Mouse (Mus musculus) heart, embryonic 11.5 days (tissue): ENCODE data around the gene Gm47283. TPM values are rescaled to one million over a fixed set of nuclear protein-coding genes. Genes with fewer than 3 reads are reported as not detected.
"Not testable (repeated sequence)": the region's sequence is repeated elsewhere in the genome, so short reads cannot be mapped to it uniquely, and the experiment has no call there.

Source experiments
- ATAC-seq: fragments of 200-750 bp; cut with Nextera tagmentation; replicated peaks from 2 replicates; pipeline ENCODE4 v1.8.0; 2017; ENCODE audit warnings: moderate library complexity; ENCODE audit not compliant: insufficient number of reproducible peaks, low FRiP score, low TSS enrichment
- H3K27ac ChIP-seq: fragments of 300-500 bp; sonication (generic); 2 replicates; pipeline ENCODE4 v1.5.1; 2014; ENCODE audit warnings: mild to moderate bottlenecking, low read depth, low read length
- H3K27me3 ChIP-seq: fragments of 300-500 bp; sonication (generic); 2 replicates; pipeline ENCODE4 v1.6.1; 2014; ENCODE audit warnings: mild to moderate bottlenecking, low read length, mixed read lengths; ENCODE audit not compliant: control insufficient read depth, insufficient read depth
- H3K36me3 ChIP-seq: fragments of 300-500 bp; sonication (generic); 2 replicates; pipeline ENCODE4 v1.6.1; 2014; ENCODE audit warnings: mild to moderate bottlenecking, low read length, moderate library complexity, mixed read lengths; ENCODE audit not compliant: control insufficient read depth, insufficient read depth
- H3K4me1 ChIP-seq: fragments of 300-500 bp; sonication (generic); 2 replicates; pipeline ENCODE4 v1.6.1; 2014; ENCODE audit warnings: low read length; ENCODE audit not compliant: control insufficient read depth, insufficient read depth
- H3K4me2 ChIP-seq: fragments of 300-500 bp; sonication (generic); 2 replicates; pipeline ENCODE4 v1.6.1; 2014; ENCODE audit warnings: mild to moderate bottlenecking, moderate library complexity
- H3K4me3 ChIP-seq: fragments of 300-500 bp; sonication (generic); 2 replicates; pipeline ENCODE4 v1.5.1; 2014; ENCODE audit warnings: low read depth, low read length
- H3K9ac ChIP-seq: fragments of 300-500 bp; sonication (generic); 2 replicates; pipeline ENCODE4 v1.6.1; 2014; ENCODE audit warnings: mild to moderate bottlenecking, low read depth, low read length, moderate library complexity
- H3K9me3 ChIP-seq: fragments of 300-500 bp; sonication (generic); replicated peaks from 2 replicates; pipeline ENCODE4 v1.6.1; 2016; ENCODE audit warnings: low read length; ENCODE audit not compliant: control insufficient read depth
- WGBS: fragments of 180-500 bp; shearing (Covaris S2); extraction: QIAGEN DNeasy Blood & Tissue Kit; methylation state at CpG from one replicate; pipeline ENCODE4 v1.1.7; 2014; ENCODE audit not compliant: insufficient replicate concordance; 5-methylcytosine and 5-hydroxymethylcytosine counted together
- polyA plus RNA-seq: library from polyadenylated mRNA; unstranded; fragments of >200 nt; fragmentation: Nextera tagmentation; extraction: Ambion mirVana; gene quantifications from 2 replicates; pipeline ENCODE4 v1.2.1, GENCODE M21; 2014

Gm47283 gene
- not detected in 2 replicates for polyA plus RNA-seq

DNA sequence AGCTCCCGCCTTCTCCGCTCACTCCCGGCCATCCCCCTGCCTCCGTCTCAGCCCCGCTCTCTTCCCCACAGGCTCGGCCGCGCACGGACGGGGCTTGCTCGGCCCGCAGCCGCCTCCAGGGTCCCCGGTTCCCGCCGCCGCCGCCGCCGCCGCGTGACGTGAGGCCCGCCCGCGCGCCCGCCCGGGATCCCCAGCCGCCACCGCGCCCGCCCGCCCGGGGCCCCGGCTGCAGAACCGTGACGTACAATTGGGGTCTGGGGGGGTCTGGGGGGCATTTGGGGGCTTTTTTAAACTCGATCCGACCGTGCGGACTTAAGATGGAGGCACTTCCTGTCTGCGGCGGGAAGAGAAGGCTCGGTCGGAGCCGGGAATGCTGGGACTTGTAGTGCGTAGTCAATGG, at the start of gene Gm47283:
Gene Gm47283, plus strand, starts transcription at position 301 of the 400 bp plus-strand sequence.
- ATAC-seq, H3K4me3 ChIP-seq, H3K9me3 ChIP-seq, H3K27me3 ChIP-seq, H3K4me1 ChIP-seq, H3K36me3 ChIP-seq, H3K27ac ChIP-seq, H3K4me2 ChIP-seq, H3K9ac ChIP-seq: not testable (repeated sequence)
- no CpG with 5 or more reads among the region's 48 CpGs for WGBS

DNA sequence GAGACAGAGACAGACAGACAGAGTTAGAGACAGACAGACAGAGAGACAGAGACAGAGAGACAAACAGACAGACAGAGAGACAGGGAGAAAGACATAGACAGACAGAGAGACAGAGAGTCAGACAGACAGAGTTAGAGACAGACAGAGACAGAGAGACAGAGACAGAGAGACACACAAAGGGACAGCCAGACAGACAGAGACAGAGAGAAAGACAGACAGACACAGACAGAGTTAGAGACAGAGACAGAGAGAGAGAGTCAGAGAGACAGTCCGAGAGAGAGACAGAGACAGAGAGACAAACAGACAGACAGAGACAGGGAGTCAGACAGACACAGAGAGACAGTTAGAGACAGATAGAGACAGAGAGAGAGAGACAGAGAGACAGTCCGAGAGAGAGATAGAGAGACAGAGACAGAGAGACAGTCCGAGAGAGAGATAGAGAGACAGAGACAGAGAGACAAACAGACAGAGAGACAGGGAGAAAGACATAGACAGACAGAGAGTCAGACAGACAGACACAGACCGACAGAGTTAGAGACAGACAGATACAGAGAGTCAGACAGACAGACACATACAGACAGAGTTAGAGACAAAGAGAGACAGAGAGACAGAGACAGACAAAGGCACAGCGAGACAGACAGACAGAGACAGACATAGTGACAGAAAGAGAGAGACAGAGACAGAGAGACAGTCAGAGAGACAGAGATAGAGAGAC, 49.2 kb upstream of the Gm47283 start:
- ATAC-seq: not testable (repeated sequence)
- 63% methylated on average over 5 of the region's 5 CpGs for WGBS

DNA sequence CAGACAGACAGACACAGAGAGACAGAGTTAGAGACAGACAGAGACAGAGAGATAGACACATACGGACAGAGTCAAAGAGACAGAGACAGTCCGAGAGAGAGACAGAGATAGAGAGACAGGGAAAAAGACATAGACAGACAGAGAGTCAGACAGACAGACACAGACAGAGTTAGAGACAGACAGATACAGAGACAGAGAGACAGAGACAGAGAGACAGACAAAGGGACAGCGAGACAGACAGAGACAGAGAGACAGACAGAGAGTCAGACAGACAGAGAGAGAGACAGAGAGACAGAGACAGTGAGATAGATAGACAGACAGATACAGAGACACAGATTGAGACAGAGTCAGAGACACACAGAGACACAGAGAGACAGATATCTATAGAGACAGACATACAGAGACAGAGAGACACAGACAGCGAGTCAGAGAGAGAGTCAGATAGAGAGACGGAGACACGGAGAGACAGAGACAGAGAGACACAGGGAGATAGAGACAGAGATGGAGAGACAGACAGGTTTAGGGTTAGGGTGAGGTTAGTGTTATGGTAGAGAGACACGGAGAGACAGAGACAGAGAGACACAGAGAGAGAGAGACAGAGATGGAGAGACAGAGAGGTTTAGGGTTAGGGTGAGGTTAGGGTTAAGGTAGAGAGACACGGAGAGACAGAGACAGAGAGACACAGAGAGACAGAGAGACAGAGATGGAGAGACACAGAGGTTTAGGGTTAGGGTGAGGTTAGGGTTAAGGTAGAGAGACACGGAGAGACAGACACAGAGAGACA, 48.1 kb upstream of the Gm47283 start:
- not testable (repeated sequence) for ATAC-seq, H3K9ac ChIP-seq, H3K27me3 ChIP-seq, H3K4me2 ChIP-seq, H3K4me3 ChIP-seq, H3K4me1 ChIP-seq, H3K27ac ChIP-seq
- whole genome bisulfite sequencing: 70% methylated on average over 6 of the region's 9 CpGs
- peaks cover 36% of the 10 kb centered on the region for H3K9me3 ChIP-seq
- peaks cover 24% of the 10 kb centered on the region for H3K36me3 ChIP-seq

More for the DNA sequence above, 49.2 kb upstream of the Gm47283 start:
- H3K4me2 ChIP-seq, H3K9ac ChIP-seq, H3K4me1 ChIP-seq, H3K27me3 ChIP-seq, H3K4me3 ChIP-seq, H3K27ac ChIP-seq: not testable (repeated sequence)
- H3K36me3 ChIP-seq: peaks cover 19% of the 10 kb centered on the region
- H3K9me3 ChIP-seq: peaks cover 31% of the 10 kb centered on the region

DNA sequence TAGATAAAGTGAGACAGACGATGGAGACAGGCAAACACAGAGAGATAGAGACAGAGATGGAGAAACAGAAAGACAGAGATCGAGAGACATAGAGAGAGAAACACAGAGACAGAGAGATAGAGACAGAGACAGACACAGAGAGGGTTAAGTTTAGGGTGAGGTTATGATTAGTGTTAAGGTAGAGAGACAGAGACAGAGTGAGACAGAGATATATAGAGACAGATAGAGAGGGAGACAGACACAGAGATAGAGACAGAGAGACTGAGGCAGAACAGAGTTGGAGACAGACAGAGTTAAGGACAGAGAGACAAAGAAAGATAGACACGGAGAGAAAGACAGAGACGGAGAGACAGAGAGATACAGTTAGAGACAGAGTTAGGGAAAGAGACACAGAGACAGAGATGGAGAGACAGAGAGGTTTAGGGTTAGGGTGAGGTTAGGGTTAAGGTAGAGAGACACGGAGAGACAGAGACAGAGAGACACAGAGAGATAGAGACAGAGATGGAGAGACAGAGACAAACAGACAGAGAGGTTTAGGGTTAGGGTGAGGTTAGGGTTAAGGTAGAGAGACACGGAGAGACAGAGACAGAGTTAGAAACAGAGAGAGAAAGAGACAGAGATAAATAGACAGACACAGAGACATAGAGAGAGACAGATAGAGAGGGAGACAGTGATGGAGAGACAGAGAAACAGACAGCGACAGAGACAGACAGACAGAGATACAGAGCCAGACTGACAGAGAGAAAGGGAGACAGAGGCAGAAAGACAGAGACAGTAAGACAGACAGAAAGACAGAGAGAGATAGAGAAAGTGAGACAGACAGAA, 46.7 kb upstream of the Gm47283 start:
- H3K4me1 ChIP-seq: no peaks in the 10 kb centered on the region
- H3K4me2 ChIP-seq: no peak overlapping the region
- WGBS: 50% methylated on average over 4 of the region's 7 CpGs
- H3K9me3 ChIP-seq: peaks cover 46% of the 10 kb centered on the region
- peaks cover 37% of the 10 kb centered on the region for H3K36me3 ChIP-seq
- no peaks in the 10 kb centered on the region for H3K27me3 ChIP-seq
- no peak overlapping the region for H3K4me3 ChIP-seq
- ATAC-seq: no peak
- no peak overlapping the region for H3K27ac ChIP-seq
- H3K9ac ChIP-seq: no peak overlapping the region

DNA sequence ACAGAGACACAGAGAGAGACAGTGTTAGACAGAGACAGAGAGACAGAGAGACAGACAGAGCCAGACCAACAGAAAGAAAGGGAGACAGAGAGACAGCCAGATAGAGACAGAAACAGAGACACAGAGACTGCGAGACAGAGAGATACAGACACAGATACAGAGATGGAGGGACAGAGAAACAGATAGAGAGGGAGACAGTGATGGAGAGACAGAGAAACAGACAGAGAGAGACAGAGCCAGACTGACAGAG, 46.2 kb upstream of the Gm47283 start:
- ATAC-seq: no peak
- H3K36me3 ChIP-seq: peaks cover 37% of the 10 kb centered on the region
- WGBS: 95% methylated on average over 1 of the region's 1 CpGs
- no peak overlapping the region for H3K27ac ChIP-seq
- H3K27me3 ChIP-seq: no peaks in the 10 kb centered on the region
- no peak overlapping the region for H3K4me3 ChIP-seq
- no peaks in the 10 kb centered on the region for H3K4me1 ChIP-seq
- no peak overlapping the region for H3K9ac ChIP-seq
- peaks cover 46% of the 10 kb centered on the region for H3K9me3 ChIP-seq
- H3K4me2 ChIP-seq: no peak overlapping the region

DNA sequence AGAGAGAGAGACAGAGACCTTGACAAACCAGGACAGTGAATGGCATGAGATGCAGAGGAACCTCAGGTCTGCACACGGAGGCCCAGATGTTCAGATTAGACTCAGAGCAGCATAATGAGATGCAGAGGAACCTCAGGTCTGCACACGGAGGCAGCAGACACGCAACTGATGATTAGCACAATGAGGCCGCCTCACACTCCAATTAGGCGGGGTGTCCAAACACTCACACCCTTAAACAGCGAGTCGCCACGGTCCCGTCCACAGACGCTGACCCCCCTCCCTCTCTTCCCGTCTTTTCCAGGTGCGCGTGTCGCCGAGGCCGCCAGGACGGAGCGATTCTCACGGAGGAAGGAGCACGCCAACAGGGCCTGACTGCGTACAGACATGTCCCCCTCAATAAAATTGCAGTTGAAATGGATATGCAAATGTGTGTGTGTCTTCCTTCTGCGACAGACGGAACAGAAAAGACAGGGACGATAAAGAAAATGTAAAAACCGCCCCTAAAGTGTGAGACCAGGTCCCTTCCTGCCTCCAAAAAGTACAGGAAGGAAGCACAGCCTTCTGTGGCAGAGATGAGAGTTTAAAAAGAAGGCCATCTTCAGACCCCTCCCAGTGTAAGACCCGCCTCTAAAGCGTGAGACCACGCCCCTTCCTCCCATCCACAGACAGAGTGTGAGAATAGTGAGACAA, 45.6 kb upstream of the Gm47283 start:
- 71% methylated on average over 28 of the region's 28 CpGs for WGBS
- Histone ChIP-seq H3K9me3 (peaks cover 46% of the 10 kb centered on the region), H3K36me3 (peaks cover 37% of the 10 kb centered on the region)
- H3K4me2 ChIP-seq, H3K4me1 ChIP-seq, H3K9ac ChIP-seq, H3K27me3 ChIP-seq, H3K27ac ChIP-seq, H3K4me3 ChIP-seq: not testable (repeated sequence)
- ATAC-seq: peak; percentile 37

DNA sequence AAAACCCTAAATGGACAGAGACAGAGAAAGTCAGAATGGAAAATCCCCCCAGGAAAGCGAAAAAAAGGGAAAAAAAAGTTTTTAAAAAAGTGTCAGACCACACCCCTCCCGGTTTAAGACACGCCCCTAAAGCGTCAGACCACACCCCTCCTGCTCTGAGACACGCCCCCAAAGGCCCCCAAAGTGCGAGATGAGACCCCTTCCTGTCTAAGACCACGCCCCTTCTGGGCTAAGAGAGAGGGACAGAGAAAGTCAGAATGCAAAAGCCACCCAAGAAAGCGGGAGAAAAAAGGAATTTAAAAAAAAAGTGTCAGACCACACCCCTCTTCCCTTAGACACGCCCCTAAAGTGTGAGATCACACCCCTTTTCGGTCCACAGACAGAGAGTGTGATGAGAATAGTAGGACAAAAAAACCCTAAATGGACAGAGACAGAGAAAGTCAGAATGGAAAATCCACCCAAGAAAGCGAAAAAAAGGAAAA, 45.0 kb upstream of the Gm47283 start:
- H3K9ac ChIP-seq, H3K27me3 ChIP-seq, H3K4me3 ChIP-seq, H3K27ac ChIP-seq, H3K4me1 ChIP-seq, H3K4me2 ChIP-seq: not testable (repeated sequence)
- ATAC-seq: peak; percentile 6; the same call in 1 of the 2 replicates
- WGBS: 51% methylated on average over 11 of the region's 11 CpGs
- Histone ChIP-seq H3K9me3 (peaks cover 48% of the 10 kb centered on the region), H3K36me3 (peaks cover 39% of the 10 kb centered on the region)

DNA sequence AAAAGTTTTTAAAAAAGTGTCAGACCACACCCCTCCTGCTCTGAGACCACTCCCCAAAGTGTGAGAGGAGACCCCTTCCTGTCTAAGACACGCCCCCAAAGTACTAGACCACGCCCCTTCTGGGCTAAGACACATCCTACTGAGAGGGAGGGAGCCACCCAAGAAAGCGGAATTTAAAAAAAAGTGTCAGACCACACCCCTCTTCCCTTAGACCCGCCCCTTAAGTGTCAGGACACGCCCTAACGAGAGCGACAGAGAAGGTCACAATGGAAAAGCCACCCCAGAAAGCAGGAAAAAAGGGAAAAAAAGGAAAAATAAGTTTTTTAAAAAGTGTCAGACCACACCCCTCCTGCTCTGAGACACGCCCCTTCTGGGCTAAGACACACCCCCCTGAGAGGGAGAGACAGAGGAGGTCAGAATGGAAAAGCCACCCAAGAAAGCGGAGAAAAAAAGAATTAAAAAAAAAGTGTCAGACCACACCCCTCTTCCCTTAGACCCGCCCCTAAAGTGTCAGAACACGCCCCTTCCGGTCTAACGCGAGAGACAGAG, 44.5 kb upstream of the Gm47283 start:
- H3K4me3 ChIP-seq: no peak overlapping the region
- ATAC-seq: peak; percentile 15
- H3K4me2 ChIP-seq: no peak overlapping the region
- peaks cover 41% of the 10 kb centered on the region for H3K36me3 ChIP-seq
- no peak overlapping the region for H3K9ac ChIP-seq
- peaks cover 48% of the 10 kb centered on the region for H3K9me3 ChIP-seq
- no peaks in the 10 kb centered on the region for H3K27me3 ChIP-seq
- H3K4me1 ChIP-seq: no peaks in the 10 kb centered on the region
- 43% methylated on average over 14 of the region's 14 CpGs for WGBS
- H3K27ac ChIP-seq: no peak overlapping the region
